Mouse (Mus musculus): ENCODE data around the gene Zkscan6. TPM values are rescaled to one million over a fixed set of nuclear protein-coding genes. Genes with fewer than 3 reads are reported as not detected.

Zkscan6 gene
- polyA plus RNA-seq, 1 experiment, result 2.1 TPM

GRCm38 (mm10) chr11:65787421-65788151 is 19.4 kb upstream of the Zkscan6 start:
- H3K27me3 ChIP-seq (ENCODE audit: control insufficient read depth, insufficient read depth, low read length), result no peaks in the 10 kb centered on the region
- H3K4me3 ChIP-seq (ENCODE audit: low read depth, low read length), result peak overlapping the region; percentile 97
- H3K4me1 ChIP-seq (ENCODE audit: control insufficient read depth, insufficient read depth, insufficient read length, low read length), result peaks cover 4% of the 10 kb centered on the region; the same call in 1 of the 2 replicates
- H3K27ac ChIP-seq (ENCODE audit: insufficient read depth, low read depth, low read length), result peak overlapping the region; percentile 10; the same call in 1 of the 2 replicates
- TF ChIP-seq POLR2A (IDR thresholded peaks at IDR 0.05; ENCODE audit: low read depth, low read length), result no peak
- TF ChIP-seq CTCF (IDR thresholded peaks at IDR 0.05; ENCODE audit: extremely low read depth, insufficient read length, insufficient replicate concordance, low read depth, low read length), result 0 out of 2 replicates have a peak, but pooled peaks have one; percentile 7
- 1% methylated on average over 71 of the region's 71 CpGs for WGBS
- no peaks in the 10 kb centered on the region for H3K36me3 ChIP-seq (ENCODE audit: control insufficient read depth, insufficient read depth, low read length)

DNA sequence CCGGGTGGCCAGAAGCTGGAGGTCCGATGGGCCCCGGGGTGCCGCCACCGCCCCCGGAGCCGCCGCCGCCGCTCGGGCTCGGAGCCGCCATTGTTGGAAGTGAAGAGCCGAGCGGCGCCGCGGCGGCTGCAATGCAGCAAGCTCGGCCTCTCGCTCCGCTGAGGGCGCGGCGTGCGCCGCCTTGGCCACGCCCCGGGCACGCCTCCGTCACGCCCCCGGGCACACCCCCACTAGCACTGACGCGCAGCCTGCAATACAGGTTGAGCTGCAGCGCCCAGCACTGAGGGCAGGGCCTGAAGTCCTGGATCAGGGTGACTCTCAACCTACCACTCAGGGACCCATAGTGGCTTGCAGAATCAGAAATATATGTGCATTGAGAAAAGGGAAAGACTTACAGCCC is 18.8 kb upstream of the Zkscan6 start, which contains the start of gene Map2k4:
Map2k4 (minus strand) TSS at position 144 of the 400 bp plus-strand sequence.
- Histone ChIP-seq H3K27ac (ENCODE audit: insufficient read depth, low read depth, low read length) (peak within 1 kb of the TSS; percentile 48), H3K36me3 (ENCODE audit: control insufficient read depth, insufficient read depth, low read length) (no peaks in the 10 kb centered on the region)
- WGBS, result under 1% methylated on average over 30 of the region's 36 CpGs

DNA sequence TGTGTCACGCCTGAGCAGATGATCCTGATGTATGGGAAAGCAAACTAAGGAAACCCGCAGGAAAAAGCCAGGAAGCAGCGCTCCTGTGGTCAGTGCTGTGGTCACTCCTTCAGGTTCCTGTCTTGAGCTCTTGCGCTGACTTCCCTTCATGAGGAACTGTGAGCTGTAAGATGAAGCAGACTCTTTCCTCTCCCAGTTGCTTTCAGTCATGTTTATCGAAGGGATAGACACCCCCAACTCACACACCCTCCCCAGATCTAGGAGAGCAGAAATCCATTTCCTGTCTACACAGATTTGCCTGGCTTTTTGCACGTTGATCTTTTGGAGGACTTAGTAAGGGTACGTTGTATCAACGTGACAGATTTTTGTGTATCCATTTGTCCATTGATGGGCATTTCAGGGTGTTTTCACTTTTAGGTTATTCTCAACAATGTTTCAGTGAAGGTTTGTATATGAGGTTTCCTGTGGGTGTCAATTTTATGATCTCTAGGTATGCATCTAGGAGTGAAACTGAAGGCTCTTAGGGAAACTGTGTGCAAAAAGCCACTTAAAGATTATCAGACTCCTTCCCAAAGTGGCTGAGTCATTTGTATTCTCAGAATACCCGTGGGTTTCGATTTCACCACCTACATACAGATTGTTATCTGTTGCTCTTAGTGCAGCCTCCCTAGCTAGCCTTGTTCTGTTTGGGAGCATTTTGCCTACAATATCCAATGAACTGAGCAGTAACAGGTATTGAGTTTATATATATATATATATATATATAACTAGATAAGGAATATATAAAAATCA is 12.4 kb upstream of the Zkscan6 start:
- no peak overlapping the region for H3K4me3 ChIP-seq (ENCODE audit: low read depth, low read length)
- H3K27ac ChIP-seq (ENCODE audit: insufficient read depth, low read depth, low read length), result no peak overlapping the region
- 46% methylated on average over 10 of the region's 10 CpGs for WGBS
- H3K4me1 ChIP-seq (ENCODE audit: control insufficient read depth, insufficient read depth, insufficient read length, low read length), result no peaks in the 10 kb centered on the region
- H3K36me3 ChIP-seq (ENCODE audit: control insufficient read depth, insufficient read depth, low read length), result no peaks in the 10 kb centered on the region
- H3K27me3 ChIP-seq (ENCODE audit: control insufficient read depth, insufficient read depth, low read length), result no peaks in the 10 kb centered on the region
- TF ChIP-seq CTCF (IDR thresholded peaks at IDR 0.05; ENCODE audit: extremely low read depth, insufficient read length, insufficient replicate concordance, low read depth, low read length) (no peak), POLR2A (IDR thresholded peaks at IDR 0.05; ENCODE audit: low read depth, low read length) (no peak)

More for the DNA sequence above, 18.8 kb upstream of the Zkscan6 start, which contains the start of gene Map2k4:
- peaks cover 4% of the 10 kb centered on the region; the same call in 1 of the 2 replicates for H3K4me1 ChIP-seq (ENCODE audit: control insufficient read depth, insufficient read depth, insufficient read length, low read length)
- no peaks in the 10 kb centered on the region for H3K27me3 ChIP-seq (ENCODE audit: control insufficient read depth, insufficient read depth, low read length)
- H3K4me3 ChIP-seq (ENCODE audit: low read depth, low read length), result peak within 1 kb of the TSS; percentile 97
- TF ChIP-seq POLR2A (IDR thresholded peaks at IDR 0.05; ENCODE audit: low read depth, low read length) (peak; percentile 97), CTCF (IDR thresholded peaks at IDR 0.05; ENCODE audit: extremely low read depth, insufficient read length, insufficient replicate concordance, low read depth, low read length) (no peak)

GRCm38 (mm10) chr11:65795896-65796295 is 11.1 kb upstream of the Zkscan6 start:
- 28% methylated on average over 1 of the region's 1 CpGs for WGBS
- TF ChIP-seq POLR2A (IDR thresholded peaks at IDR 0.05; ENCODE audit: low read depth, low read length) (no peak), CTCF (IDR thresholded peaks at IDR 0.05; ENCODE audit: extremely low read depth, insufficient read length, insufficient replicate concordance, low read depth, low read length) (no peak)

DNA sequence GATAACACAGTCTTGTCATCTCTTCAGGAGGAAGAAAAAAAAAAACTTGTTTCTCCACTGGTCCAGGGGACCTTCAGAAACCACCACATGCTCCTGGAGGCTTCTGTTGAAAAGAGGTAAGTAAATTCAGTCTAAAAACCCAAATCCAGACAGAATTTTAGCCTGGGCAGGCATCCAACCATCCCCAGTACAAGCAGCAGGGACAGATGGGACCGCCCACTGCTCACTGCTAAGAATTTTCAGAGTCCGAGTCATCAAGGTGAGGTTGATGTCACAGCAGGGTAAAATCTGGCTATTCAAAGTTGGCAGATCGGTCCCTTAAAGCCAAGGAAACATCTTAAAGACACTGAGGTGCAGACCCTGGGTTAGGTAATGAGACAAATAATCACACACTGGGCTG is 5.1 kb upstream of the Zkscan6 start:
- Histone ChIP-seq H3K4me3 (ENCODE audit: low read depth, low read length) (no peak overlapping the region), H3K27me3 (ENCODE audit: control insufficient read depth, insufficient read depth, low read length) (no peaks in the 10 kb centered on the region), H3K4me1 (ENCODE audit: control insufficient read depth, insufficient read depth, insufficient read length, low read length) (no peaks in the 10 kb centered on the region), H3K36me3 (ENCODE audit: control insufficient read depth, insufficient read depth, low read length) (no peaks in the 10 kb centered on the region), H3K27ac (ENCODE audit: insufficient read depth, low read depth, low read length) (no peak overlapping the region)
- WGBS, result 75% methylated on average over 3 of the region's 3 CpGs
- no peak for TF ChIP-seq CTCF (IDR thresholded peaks at IDR 0.05; ENCODE audit: extremely low read depth, insufficient read length, insufficient replicate concordance, low read depth, low read length)
- TF ChIP-seq POLR2A (IDR thresholded peaks at IDR 0.05; ENCODE audit: low read depth, low read length), result no peak

More at GRCm38 (mm10) chr11:65795896-65796295, 11.1 kb upstream of the Zkscan6 start:
- no peaks in the 10 kb centered on the region for H3K27me3 ChIP-seq (ENCODE audit: control insufficient read depth, insufficient read depth, low read length)
- no peaks in the 10 kb centered on the region for H3K36me3 ChIP-seq (ENCODE audit: control insufficient read depth, insufficient read depth, low read length)
- no peak overlapping the region for H3K27ac ChIP-seq (ENCODE audit: insufficient read depth, low read depth, low read length)
- H3K4me1 ChIP-seq (ENCODE audit: control insufficient read depth, insufficient read depth, insufficient read length, low read length), result no peaks in the 10 kb centered on the region
- H3K4me3 ChIP-seq (ENCODE audit: low read depth, low read length), result no peak overlapping the region

- no peaks in the 10 kb centered on the region; the same call in 1 of the 2 replicates for H3K4me1 ChIP-seq (ENCODE audit: control insufficient read depth, insufficient read depth, insufficient read length, low read length)
- TF ChIP-seq CTCF (IDR thresholded peaks at IDR 0.05; ENCODE audit: extremely low read depth, insufficient read length, insufficient replicate concordance, low read depth, low read length), result no peak
- TF ChIP-seq POLR2A (IDR thresholded peaks at IDR 0.05; ENCODE audit: low read depth, low read length), result no peak
- peak overlapping the region; percentile 92 for H3K4me3 ChIP-seq (ENCODE audit: low read depth, low read length)
- H3K36me3 ChIP-seq (ENCODE audit: control insufficient read depth, insufficient read depth, low read length), result no peaks in the 10 kb centered on the region
- peak overlapping the region; percentile 94 for H3K27ac ChIP-seq (ENCODE audit: insufficient read depth, low read depth, low read length)
- under 1% methylated on average over 20 of the region's 20 CpGs for WGBS
- no peaks in the 10 kb centered on the region for H3K27me3 ChIP-seq (ENCODE audit: control insufficient read depth, insufficient read depth, low read length)
Measured at GRCm38 (mm10) chr11:65806321-65806904, 562 bp upstream of the Zkscan6 start.

All from small intestine, adult 2 months (tissue).